Mouse (Mus musculus): ENCODE data around the gene D430019H16Rik.

The D430019H16Rik gene

GRCm38 (mm10) chr12:105453670-105454257 lies at the start of gene D430019H16Rik:
D430019H16Rik (plus strand) TSS chr12:105453856.
- DNase-seq (ENCODE audit: low spot score in 2 of 2), result peak in 1 of 2 experiments; percentile 63

DNA sequence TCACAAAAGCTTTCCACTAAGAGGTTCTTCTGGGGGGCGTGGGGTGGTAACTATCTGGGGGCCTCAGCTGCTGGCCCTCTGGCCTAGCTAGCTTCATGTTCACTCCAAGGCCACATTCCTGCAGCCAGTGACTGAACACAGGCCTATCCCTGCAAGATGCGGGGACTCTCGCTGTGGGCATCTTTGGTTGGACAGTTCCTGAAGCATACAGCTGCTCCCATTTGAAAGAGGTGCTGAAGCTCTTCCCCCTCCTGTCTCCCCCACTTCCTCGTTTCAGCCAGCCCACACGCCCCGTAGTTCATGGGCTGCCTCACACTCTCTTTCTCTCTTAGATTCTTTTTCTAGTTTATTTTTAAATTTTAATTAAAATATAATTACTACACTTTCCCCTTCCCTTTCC lies 47.6 kb upstream of the D430019H16Rik start:
- no peak for DNase-seq (ENCODE audit: low spot score in 2 of 2)

GRCm38 (mm10) chr12:105413909-105414308 lies 39.7 kb upstream of the D430019H16Rik start:
- no peak for DNase-seq (ENCODE audit: low spot score in 2 of 2)

GRCm38 (mm10) chr12:105420476-105420875 lies 33.2 kb upstream of the D430019H16Rik start:
- DNase-seq (ENCODE audit: low spot score in 2 of 2), result no peak

GRCm38 (mm10) chr12:105426541-105426940 lies 27.1 kb upstream of the D430019H16Rik start:
- no peak for DNase-seq (ENCODE audit: low spot score in 2 of 2)

DNA sequence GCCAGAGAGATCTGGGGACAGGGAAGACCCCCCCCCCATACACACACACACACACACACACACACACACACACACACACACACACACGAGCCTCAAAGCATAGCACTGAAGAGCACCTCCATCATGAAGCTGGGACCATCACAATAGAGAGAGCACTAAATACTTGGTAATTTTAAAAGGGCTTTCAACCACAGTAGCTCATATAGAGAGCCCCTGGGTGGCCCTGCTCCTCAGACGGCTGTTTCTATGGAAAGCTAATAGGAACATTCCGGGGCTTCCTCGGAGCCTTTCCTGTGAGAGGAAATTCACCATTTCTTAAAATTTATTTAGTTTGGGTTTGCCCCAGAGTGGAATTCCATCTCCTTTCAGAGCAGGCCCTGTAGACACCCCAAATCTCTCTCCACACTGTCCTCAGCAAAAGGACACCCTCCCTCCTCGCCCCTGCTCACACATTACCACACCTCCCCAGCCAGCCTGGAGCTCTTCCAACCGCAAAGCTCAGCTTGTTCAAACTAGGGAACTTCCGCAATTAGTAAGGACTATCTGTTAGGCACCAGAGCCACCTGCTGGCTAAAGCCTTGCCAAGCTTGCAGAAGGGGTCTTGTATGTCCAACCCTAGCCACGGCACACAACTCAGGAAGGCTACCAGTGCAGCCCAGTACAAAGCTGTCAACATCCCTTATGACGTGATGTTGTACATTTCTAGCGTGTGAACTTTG lies 26.5 kb upstream of the D430019H16Rik start:
- DNase-seq (ENCODE audit: low spot score in 2 of 2), result peak; percentile 28 to 64

GRCm38 (mm10) chr12:105431872-105432271 lies 21.8 kb upstream of the D430019H16Rik start:
- DNase-seq (ENCODE audit: low spot score in 2 of 2), result no peak

DNA sequence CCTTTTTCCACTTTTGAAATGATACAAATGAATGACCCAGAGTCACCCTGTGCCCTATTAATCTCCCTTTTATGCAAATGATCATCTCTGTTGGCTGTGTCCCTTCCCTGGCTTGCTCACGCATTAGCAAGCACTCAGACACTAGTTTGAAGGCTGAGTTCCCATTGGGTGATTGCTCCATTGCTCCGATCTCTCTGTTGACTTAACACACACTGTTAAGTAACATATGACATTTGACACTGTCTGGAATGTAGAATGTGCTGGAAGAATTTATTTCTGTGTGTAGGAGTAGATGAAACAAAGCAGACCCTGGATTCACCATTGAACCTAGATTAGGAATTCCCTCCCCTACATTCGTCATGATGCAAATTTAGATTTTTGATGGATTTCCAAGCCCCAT lies 20.8 kb upstream of the D430019H16Rik start:
- no peak for DNase-seq (ENCODE audit: low spot score in 2 of 2)

GRCm38 (mm10) chr12:105438259-105438658 lies 15.4 kb upstream of the D430019H16Rik start:
- no peak for DNase-seq (ENCODE audit: low spot score in 2 of 2)

DNA sequence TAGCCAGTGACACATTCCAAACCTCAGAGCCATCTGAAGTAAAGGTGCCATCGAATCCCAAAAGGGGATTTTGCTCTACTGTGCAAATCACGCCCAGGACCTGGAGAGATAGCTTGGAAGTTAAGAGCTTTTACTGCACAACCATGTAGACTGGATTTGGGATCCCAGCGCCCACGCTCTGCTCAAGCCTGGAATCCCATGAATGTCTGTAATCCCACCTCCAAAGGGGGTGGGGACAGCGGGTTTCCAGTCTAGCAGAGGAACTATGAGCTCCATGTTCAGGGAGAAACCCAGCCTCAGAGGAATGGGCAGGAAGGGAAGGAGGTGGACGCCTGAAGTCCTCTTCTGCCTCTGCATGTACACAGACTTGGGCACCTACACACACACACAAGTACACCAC lies 13.7 kb upstream of the D430019H16Rik start:
- no peak for DNase-seq (ENCODE audit: low spot score in 2 of 2)

GRCm38 (mm10) chr12:105443569-105443968 lies 10.1 kb upstream of the D430019H16Rik start:
- DNase-seq (ENCODE audit: low spot score in 2 of 2), result no peak

GRCm38 (mm10) chr12:105445767-105446166 lies 7.9 kb upstream of the D430019H16Rik start:
- DNase-seq (ENCODE audit: low spot score in 2 of 2), result no peak

GRCm38 (mm10) chr12:105449239-105449638 lies 4.4 kb upstream of the D430019H16Rik start:
- DNase-seq (ENCODE audit: low spot score in 2 of 2), result no peak

DNA sequence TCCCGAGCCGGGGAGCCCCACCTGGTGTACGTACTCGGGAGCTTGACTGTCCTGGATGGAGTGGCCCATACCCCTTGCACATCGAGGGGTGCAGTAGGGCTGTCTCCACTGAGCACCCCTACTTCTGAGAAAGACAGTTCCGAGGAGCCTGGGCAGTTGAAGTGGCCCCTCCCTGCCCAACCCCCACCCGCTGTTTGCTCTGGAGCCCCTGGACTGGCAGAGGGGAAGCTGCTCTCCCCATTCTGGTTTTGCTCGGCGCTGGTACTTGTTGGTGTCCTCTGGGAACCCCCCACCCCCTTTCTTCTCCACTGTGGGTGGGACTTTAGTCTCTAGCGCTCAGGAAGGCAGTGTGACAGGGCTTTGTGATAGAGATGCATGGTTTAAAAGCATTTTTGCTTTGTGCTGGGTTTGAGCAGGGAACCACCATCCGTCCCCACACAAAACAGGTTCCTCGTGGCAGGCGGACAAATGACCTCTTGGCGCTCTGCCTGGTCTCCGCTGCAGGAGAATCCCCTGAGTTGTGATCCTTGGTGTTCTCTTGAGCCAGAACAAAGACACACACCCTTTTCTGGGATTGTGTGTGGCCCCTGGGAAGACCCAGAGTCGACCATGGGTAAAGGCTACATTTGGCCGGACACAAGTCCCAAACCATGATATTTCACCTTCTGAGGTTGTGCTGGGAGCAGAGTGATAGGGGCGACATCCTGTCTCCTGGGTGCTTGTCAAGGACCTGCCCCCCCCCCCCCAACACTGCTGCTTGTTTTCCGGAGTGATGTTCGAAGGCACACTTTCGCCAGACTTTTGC lies 804 bp downstream of the D430019H16Rik start:
- DNase-seq (ENCODE audit: low spot score in 2 of 2), result no peak

DNA sequence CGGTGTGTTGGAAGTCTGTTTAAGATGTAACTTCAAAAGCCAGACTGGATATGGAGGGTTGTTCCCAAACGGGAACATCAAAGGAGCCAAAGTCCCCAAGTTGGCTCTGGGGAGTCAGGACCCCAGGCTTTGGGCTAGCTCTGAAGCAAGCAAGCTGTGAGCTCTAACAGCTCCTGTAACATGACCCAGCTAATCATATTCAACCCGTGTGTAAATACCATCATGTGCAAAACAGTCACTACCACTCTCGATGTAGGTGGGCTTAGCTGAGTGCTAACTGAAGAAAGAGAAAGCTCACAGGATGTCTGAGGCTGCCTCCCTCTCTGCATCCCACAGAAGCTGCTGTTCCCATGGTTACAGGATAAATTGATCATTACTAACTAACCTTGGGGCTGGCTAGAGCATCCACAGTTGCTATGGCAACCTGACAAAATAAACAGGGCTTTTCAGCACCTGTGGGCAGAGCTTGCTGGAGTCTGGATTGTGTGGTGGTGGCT lies 1.5 kb downstream of the D430019H16Rik start:
- no peak for DNase-seq (ENCODE audit: low spot score in 2 of 2)

DNA sequence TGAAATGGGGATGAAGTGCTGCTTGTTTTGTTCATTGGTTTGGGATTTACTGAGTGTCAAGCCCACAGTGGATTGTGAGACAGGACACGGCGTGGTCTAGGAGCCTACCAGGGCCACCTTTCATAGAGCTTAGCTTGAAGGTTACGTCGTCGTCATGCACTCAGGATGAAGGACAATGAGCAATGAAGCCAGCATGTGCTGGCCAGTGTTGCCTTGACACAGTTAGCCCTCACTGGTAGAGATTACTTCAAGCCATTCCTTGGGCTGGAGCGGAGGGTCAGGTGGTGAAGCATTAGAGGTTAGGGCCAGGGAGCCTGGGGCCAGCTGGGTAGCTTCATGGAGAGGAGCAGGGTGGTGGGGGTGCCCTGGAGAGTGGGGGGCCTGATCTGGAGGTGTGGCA lies 5.1 kb downstream of the D430019H16Rik start:
- no peak for DNase-seq (ENCODE audit: low spot score in 2 of 2)

GRCm38 (mm10) chr12:105461066-105461465 lies 7.4 kb downstream of the D430019H16Rik start:
- DNase-seq (ENCODE audit: low spot score in 2 of 2), result no peak

- DNase-seq (ENCODE audit: low spot score in 2 of 2), result no peak
Observed at GRCm38 (mm10) chr12:105469026-105469425, 15.4 kb downstream of the D430019H16Rik start.

- DNase-seq (ENCODE audit: low spot score in 2 of 2), result no peak
Observed at GRCm38 (mm10) chr12:105475230-105475911, 21.7 kb downstream of the D430019H16Rik start.

- DNase-seq (ENCODE audit: low spot score in 2 of 2), result peak; percentile 42 to 78
Observed at GRCm38 (mm10) chr12:105476453-105476852, 22.8 kb downstream of the D430019H16Rik start.

DNA sequence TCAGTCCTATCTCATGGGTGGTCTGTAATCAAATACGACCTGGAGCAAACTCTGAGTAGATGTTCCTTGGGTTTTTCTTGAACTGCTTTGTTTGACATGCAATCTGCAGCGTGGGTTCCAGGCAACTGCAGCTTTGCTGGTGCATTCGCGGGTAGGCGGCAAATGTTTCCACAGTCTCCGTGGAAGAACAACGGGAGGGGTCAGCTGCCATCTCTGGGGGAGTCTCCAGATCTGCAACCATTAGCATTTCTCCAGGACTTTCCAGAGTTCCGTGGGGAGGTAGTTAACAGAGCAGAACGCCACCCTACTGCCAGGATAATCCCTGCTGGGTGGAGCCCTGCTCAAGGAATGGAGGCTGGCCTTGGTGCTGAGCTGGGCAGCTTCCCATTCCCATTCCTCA lies 23.3 kb downstream of the D430019H16Rik start:
- no peak for DNase-seq (ENCODE audit: low spot score in 2 of 2)

DNA sequence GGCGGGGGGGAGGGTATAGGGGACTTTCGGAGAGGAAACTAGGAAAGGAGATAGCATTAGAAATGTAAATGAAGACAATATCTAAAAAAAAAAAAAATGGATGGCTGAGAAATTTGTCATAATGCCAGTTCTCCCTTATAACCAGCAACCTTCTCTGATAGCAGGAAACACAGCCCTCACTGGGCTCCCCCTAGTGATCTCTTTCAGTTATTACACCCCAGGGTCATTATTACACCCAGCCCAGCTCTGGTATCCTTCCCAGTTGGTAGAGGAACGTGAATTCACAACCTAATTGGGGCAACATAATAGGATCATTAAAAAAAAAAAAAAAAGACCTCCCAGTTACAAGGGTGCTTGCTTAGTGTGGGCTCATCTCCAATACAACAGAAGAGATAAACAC lies 29.8 kb downstream of the D430019H16Rik start:
- no peak for DNase-seq (ENCODE audit: low spot score in 2 of 2)
